Mouse (Mus musculus) lung, postnatal 14 days (tissue): ENCODE results near the gene Bicra.

Source experiments
- DNase-seq: peaks from one replicate; pipeline ENCODE4 v3.0.0; 2021

Bicra gene

GRCm38 (mm10) chr7:16013722-16014275 lies 33.9 kb downstream of the Bicra start:
- DNase-seq = no peak

- peak; percentile 31 for DNase-seq
These were observed 35.0 kb downstream of the Bicra start for GRCm38 (mm10) chr7:16012576-16013263.

GRCm38 (mm10) chr7:16011418-16012085 lies 36.2 kb downstream of the Bicra start:
- DNase-seq = no peak

- DNase-seq = no peak
These were observed 37.1 kb downstream of the Bicra start for GRCm38 (mm10) chr7:16010649-16011048.

- DNase-seq = no peak
These were observed 38.1 kb downstream of the Bicra start for GRCm38 (mm10) chr7:16009636-16010035.

- no peak for DNase-seq
These were observed 42.7 kb downstream of the Bicra start for GRCm38 (mm10) chr7:16005020-16005419.

- peak; percentile 31 for DNase-seq
These were observed 43.4 kb downstream of the Bicra start for GRCm38 (mm10) chr7:16004177-16004856.

GRCm38 (mm10) chr7:16003032-16003431 lies 44.7 kb downstream of the Bicra start:
- no peak for DNase-seq

- DNase-seq = peak; percentile 67
These were observed 45.5 kb downstream of the Bicra start for GRCm38 (mm10) chr7:16002171-16002570.

GRCm38 (mm10) chr7:16001691-16002090 lies 46.0 kb downstream of the Bicra start:
- no peak for DNase-seq

- no peak for DNase-seq
These were observed 53.9 kb downstream of the Bicra start for GRCm38 (mm10) chr7:15993789-15994188.

GRCm38 (mm10) chr7:15993152-15993551 lies 54.6 kb downstream of the Bicra start:
- no peak for DNase-seq

- no peak for DNase-seq
These were observed 56.0 kb downstream of the Bicra start for GRCm38 (mm10) chr7:15991764-15992163.

GRCm38 (mm10) chr7:15987661-15988356 lies 59.9 kb downstream of the Bicra start:
- no peak for DNase-seq

GRCm38 (mm10) chr7:15982729-15983407 lies 64.9 kb downstream of the Bicra start:
- DNase-seq = no peak

- DNase-seq = no peak
These were observed 66.2 kb downstream of the Bicra start for GRCm38 (mm10) chr7:15981538-15981937.

- peak; percentile 57 for DNase-seq
These were observed 67.5 kb downstream of the Bicra start for GRCm38 (mm10) chr7:15980246-15980645.

GRCm38 (mm10) chr7:15975904-15976303 lies 71.8 kb downstream of the Bicra start:
- DNase-seq = peak; percentile 66

GRCm38 (mm10) chr7:15975451-15975850 lies 72.3 kb downstream of the Bicra start:
- no peak for DNase-seq

GRCm38 (mm10) chr7:15974712-15975111 lies 73.0 kb downstream of the Bicra start:
- DNase-seq = peak; percentile 71

- no peak for DNase-seq
These were observed 75.5 kb downstream of the Bicra start for GRCm38 (mm10) chr7:15972247-15972646.

- DNase-seq = no peak
These were observed 78.0 kb downstream of the Bicra start for GRCm38 (mm10) chr7:15969674-15970073.
